Mouse (Mus musculus): ENCODE results near the gene Tmem104.

GRCm38 (mm10) chr11:115234320-115235044 lies 47.2 kb downstream of the Tmem104 start:
- no peak for TF ChIP-seq CTCF (IDR thresholded peaks at IDR 0.05; ENCODE audit: control insufficient read depth, insufficient read depth, insufficient read length)
- no peak for TF ChIP-seq CEBPB (IDR thresholded peaks at IDR 0.05; ENCODE audit: low read depth)
- no peak for TF ChIP-seq USF1 (IDR thresholded peaks at IDR 0.05; ENCODE audit: low read depth)
- TF ChIP-seq MYOG (IDR thresholded peaks at IDR 0.05; ENCODE audit: control insufficient read depth, extremely low read depth, insufficient read length), result no peak
- TF ChIP-seq MAX (IDR thresholded peaks at IDR 0.05), result no peak
- no peak for TF ChIP-seq FOSL1 (IDR thresholded peaks at IDR 0.05; ENCODE audit: insufficient read depth, low read length, poor library complexity, severe bottlenecking)
- TF ChIP-seq MYOD1 (IDR thresholded peaks at IDR 0.05; ENCODE audit: control insufficient read depth, insufficient read length, low read depth), result no peak

All from C2C12 (cell line).